Mouse (Mus musculus): Measurements from ENCODE around the gene Zfp287.

Zfp287 gene

GRCm38 (mm10) chr11:62701218-62701617 is 30.5 kb downstream of the Zfp287 start:
- no peak for DNase-seq (ENCODE audit: low read depth, low spot score)

GRCm38 (mm10) chr11:62699749-62700148 is 32.0 kb downstream of the Zfp287 start:
- DNase-seq (ENCODE audit: low read depth, low spot score), result peak; percentile 17

- no peak for DNase-seq (ENCODE audit: low read depth, low spot score)
Observed at GRCm38 (mm10) chr11:62695126-62695525, 36.6 kb downstream of the Zfp287 start.

GRCm38 (mm10) chr11:62693299-62694184 is 38.2 kb downstream of the Zfp287 start:
- peak; percentile 93 for DNase-seq (ENCODE audit: low read depth, low spot score)

- DNase-seq (ENCODE audit: low read depth, low spot score), result no peak
Observed at GRCm38 (mm10) chr11:62691592-62691991, 40.1 kb downstream of the Zfp287 start.

- no peak for DNase-seq (ENCODE audit: low read depth, low spot score)
Observed at GRCm38 (mm10) chr11:62679954-62680353, 51.8 kb downstream of the Zfp287 start.

GRCm38 (mm10) chr11:62678778-62679354 is 52.8 kb downstream of the Zfp287 start:
- DNase-seq (ENCODE audit: low read depth, low spot score), result no peak

GRCm38 (mm10) chr11:62676290-62676596 is 55.5 kb downstream of the Zfp287 start:
- DNase-seq (ENCODE audit: low read depth, low spot score), result no peak

GRCm38 (mm10) chr11:62675480-62676289 is 56.0 kb downstream of the Zfp287 start:
- peak; percentile 94 for DNase-seq (ENCODE audit: low read depth, low spot score)

- DNase-seq (ENCODE audit: low read depth, low spot score), result no peak
Observed at GRCm38 (mm10) chr11:62670006-62670405, 61.7 kb downstream of the Zfp287 start.

GRCm38 (mm10) chr11:62669471-62669870 is 62.2 kb downstream of the Zfp287 start:
- DNase-seq (ENCODE audit: low read depth, low spot score), result no peak

- no peak for DNase-seq (ENCODE audit: low read depth, low spot score)
Observed at GRCm38 (mm10) chr11:62668986-62669385, 62.7 kb downstream of the Zfp287 start.

- no peak for DNase-seq (ENCODE audit: low read depth, low spot score)
Observed at GRCm38 (mm10) chr11:62664250-62664649, 67.5 kb downstream of the Zfp287 start.

- no peak for DNase-seq (ENCODE audit: low read depth, low spot score)
Observed at GRCm38 (mm10) chr11:62660885-62661284, 70.8 kb downstream of the Zfp287 start.

GRCm38 (mm10) chr11:62652080-62652479 is 79.6 kb downstream of the Zfp287 start:
- no peak for DNase-seq (ENCODE audit: low read depth, low spot score)

GRCm38 (mm10) chr11:62651563-62651962 is 80.1 kb downstream of the Zfp287 start:
- peak; percentile 49 for DNase-seq (ENCODE audit: low read depth, low spot score)

All from 3T3-L1 (cell line).